Mouse (Mus musculus): ENCODE data around the gene Fgf2. TPM values are rescaled to one million over a fixed set of nuclear protein-coding genes. Genes with fewer than 3 reads are reported as not detected.

The Fgf2 gene
- polyA plus RNA-seq, 1 experiment = 0.10 TPM

GRCm38 (mm10) chr3:37379930-37380881 lies 32.1 kb downstream of the Fgf2 start:
- no peak for TF ChIP-seq GATA1 (IDR thresholded peaks at IDR 0.05; ENCODE audit: low read length)

- no peak for TF ChIP-seq GATA1 (IDR thresholded peaks at IDR 0.05; ENCODE audit: low read length)
These were observed 33.3 kb downstream of the Fgf2 start for GRCm38 (mm10) chr3:37381457-37381856.

- TF ChIP-seq GATA1 (IDR thresholded peaks at IDR 0.05; ENCODE audit: low read length) = no peak
These were observed 35.1 kb downstream of the Fgf2 start for GRCm38 (mm10) chr3:37383096-37383765.

- TF ChIP-seq GATA1 (IDR thresholded peaks at IDR 0.05; ENCODE audit: low read length) = no peak
These were observed 39.2 kb downstream of the Fgf2 start for GRCm38 (mm10) chr3:37387310-37387709.

- no peak for TF ChIP-seq GATA1 (IDR thresholded peaks at IDR 0.05; ENCODE audit: low read length)
These were observed 48.9 kb downstream of the Fgf2 start for GRCm38 (mm10) chr3:37396930-37397608.

GRCm38 (mm10) chr3:37397646-37398045 lies 49.5 kb downstream of the Fgf2 start:
- no peak for TF ChIP-seq GATA1 (IDR thresholded peaks at IDR 0.05; ENCODE audit: low read length)

- no peak for TF ChIP-seq GATA1 (IDR thresholded peaks at IDR 0.05; ENCODE audit: low read length)
These were observed 50.7 kb downstream of the Fgf2 start for GRCm38 (mm10) chr3:37398661-37399395.

- TF ChIP-seq GATA1 (IDR thresholded peaks at IDR 0.05; ENCODE audit: low read length) = no peak
These were observed 53.8 kb downstream of the Fgf2 start for GRCm38 (mm10) chr3:37401729-37402610.

GRCm38 (mm10) chr3:37407598-37407997 lies 59.5 kb downstream of the Fgf2 start:
- no peak for TF ChIP-seq GATA1 (IDR thresholded peaks at IDR 0.05; ENCODE audit: low read length)

- TF ChIP-seq GATA1 (IDR thresholded peaks at IDR 0.05; ENCODE audit: low read length) = no peak
These were observed 65.3 kb downstream of the Fgf2 start for GRCm38 (mm10) chr3:37413446-37413845.

GRCm38 (mm10) chr3:37414413-37414960 lies 66.3 kb downstream of the Fgf2 start:
- TF ChIP-seq GATA1 (IDR thresholded peaks at IDR 0.05; ENCODE audit: low read length) = no peak

- no peak for TF ChIP-seq GATA1 (IDR thresholded peaks at IDR 0.05; ENCODE audit: low read length)
These were observed 70.2 kb downstream of the Fgf2 start for GRCm38 (mm10) chr3:37418341-37418740.

GRCm38 (mm10) chr3:37418961-37419457 lies 70.9 kb downstream of the Fgf2 start:
- TF ChIP-seq GATA1 (IDR thresholded peaks at IDR 0.05; ENCODE audit: low read length) = no peak

Data from G1E-ER4 (cell line).